Mouse (Mus musculus) embryonic facial prominence, embryonic 11.5 days (tissue): Measurements from ENCODE around the gene Hebp1. TPM values are rescaled to one million over a fixed set of nuclear protein-coding genes. Genes with fewer than 3 reads are reported as not detected.
A peak's percentile ranks its signal among the peaks of the same experiment; 100 is the strongest.

Experiments
- ATAC-seq: fragments of 200-750 bp; cut with Nextera tagmentation; replicated peaks from 2 replicates; pipeline ENCODE4 v1.8.0; 2017; ENCODE audit warnings: low read depth; ENCODE audit not compliant: insufficient number of reproducible peaks, low FRiP score, low TSS enrichment
- DNase-seq: peaks from one replicate; pipeline ENCODE4 v3.0.0-alpha.2; 2015; ENCODE audit warnings: low spot score
- H3K27ac ChIP-seq: fragments of 300-500 bp; sonication (generic); replicated peaks from 2 replicates; pipeline ENCODE4 v1.5.1; 2014; ENCODE audit warnings: mild to moderate bottlenecking, low read depth, low read length, control low read depth
- H3K27me3 ChIP-seq: fragments of 300-500 bp; sonication (generic); 2 replicates; pipeline ENCODE4 v1.6.1; 2014; ENCODE audit warnings: mild to moderate bottlenecking, low read length, moderate library complexity, mixed read lengths; ENCODE audit not compliant: control insufficient read depth, insufficient read depth
- H3K36me3 ChIP-seq: fragments of 300-500 bp; sonication (generic); replicated peaks from 2 replicates; pipeline ENCODE4 v1.6.1; 2014; ENCODE audit warnings: low read depth, mild to moderate bottlenecking, low read length, moderate library complexity, mixed read lengths; ENCODE audit not compliant: control insufficient read depth, insufficient read depth
- H3K4me1 ChIP-seq: fragments of 300-500 bp; sonication (generic); 2 replicates; pipeline ENCODE4 v1.6.1; 2014; ENCODE audit warnings: low read length, mixed read lengths; ENCODE audit not compliant: control insufficient read depth, insufficient read depth
- H3K4me2 ChIP-seq: fragments of 300-500 bp; sonication (generic); 2 replicates; pipeline ENCODE4 v1.6.1; 2014; ENCODE audit warnings: low read depth, mild to moderate bottlenecking, control low read depth, low read length, moderate library complexity
- H3K4me3 ChIP-seq: fragments of 300-500 bp; sonication (generic); 2 replicates; pipeline ENCODE4 v1.5.1; 2014; ENCODE audit warnings: low read depth, low read length, control low read depth
- H3K9ac ChIP-seq: fragments of 300-500 bp; sonication (generic); replicated peaks from 2 replicates; pipeline ENCODE4 v1.6.1; 2014; ENCODE audit warnings: mild to moderate bottlenecking, control low read depth, low read length
- H3K9me3 ChIP-seq: fragments of 300-500 bp; sonication (generic); replicated peaks from 2 replicates; pipeline ENCODE4 v1.6.1; 2016; ENCODE audit warnings: mild to moderate bottlenecking, low read length, inconsistent platforms, mixed read lengths; ENCODE audit not compliant: control insufficient read depth
- WGBS: fragments of 180-500 bp; shearing (Covaris S2); extraction: QIAGEN DNeasy Blood & Tissue Kit; methylation state at CpG from one replicate; pipeline ENCODE4 v1.1.7; 2014; 5-methylcytosine and 5-hydroxymethylcytosine counted together
- polyA plus RNA-seq: library from polyadenylated mRNA; unstranded; fragments of >200 nt; fragmentation: Nextera tagmentation; extraction: Ambion mirVana; gene quantifications from 2 replicates; pipeline ENCODE4 v1.2.1, GENCODE M21; 2014

Gene Hebp1
- polyA plus RNA-seq, 1 experiment from 2014 or later = 3.1 TPM

DNA sequence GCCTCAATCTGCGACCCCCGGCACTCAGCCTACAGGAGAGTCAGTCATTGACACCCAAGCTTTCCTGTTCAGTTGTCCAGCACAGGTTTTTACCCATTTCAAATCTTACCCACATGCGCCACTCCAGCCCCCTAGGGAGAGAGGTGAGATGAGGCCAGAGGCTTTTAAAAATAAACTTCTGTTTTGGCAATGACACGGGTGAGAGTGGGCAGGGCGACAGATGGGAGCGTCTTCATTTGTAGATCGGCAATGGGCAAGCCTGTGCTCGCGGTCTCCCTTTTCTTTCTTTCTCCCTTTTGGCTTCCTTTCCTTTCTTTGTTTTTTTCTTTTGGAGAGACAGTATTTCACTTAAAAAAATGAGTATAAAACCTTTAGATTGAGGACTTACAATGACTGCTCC, 64.3 kb downstream of the Hebp1 start:
- DNase-seq (no peak), ATAC-seq (no peak)
- H3K27ac ChIP-seq = no peak overlapping the region
- no peaks in the 10 kb centered on the region for H3K27me3 ChIP-seq
- no peaks in the 10 kb centered on the region for H3K4me1 ChIP-seq
- H3K9me3 ChIP-seq = no peaks in the 10 kb centered on the region
- no peak overlapping the region for H3K4me3 ChIP-seq
- H3K4me2 ChIP-seq = no peak overlapping the region
- 86% methylated on average over 9 of the region's 9 CpGs for WGBS
- no peak overlapping the region for H3K9ac ChIP-seq
- no peaks in the 10 kb centered on the region for H3K36me3 ChIP-seq

DNA sequence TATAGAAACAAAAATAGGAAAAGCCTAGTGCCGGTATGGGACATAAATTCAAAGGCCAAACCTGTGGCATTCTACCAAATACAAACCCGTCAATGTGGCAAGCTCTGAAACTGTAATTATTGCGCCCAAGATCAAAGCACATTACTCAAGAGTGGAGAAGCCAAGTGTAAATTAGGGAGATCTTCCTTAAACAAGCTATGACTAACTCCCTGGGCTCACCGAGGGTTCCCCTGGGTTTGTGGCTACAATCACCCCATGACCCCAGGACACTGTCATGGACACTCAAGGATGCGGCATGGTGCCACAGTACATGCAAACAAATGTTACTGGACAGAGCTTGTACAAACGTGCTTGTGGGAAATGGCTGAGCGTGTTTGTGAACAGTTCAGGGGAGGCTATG, 64.7 kb downstream of the Hebp1 start:
- no peaks in the 10 kb centered on the region for H3K27me3 ChIP-seq
- no peaks in the 10 kb centered on the region for H3K36me3 ChIP-seq
- no peaks in the 10 kb centered on the region for H3K9me3 ChIP-seq
- WGBS = 86% methylated on average over 7 of the region's 7 CpGs
- H3K9ac ChIP-seq = no peak overlapping the region
- H3K27ac ChIP-seq = no peak overlapping the region
- H3K4me3 ChIP-seq = no peak overlapping the region
- no peak overlapping the region for H3K4me2 ChIP-seq
- DNase-seq (no peak), ATAC-seq (no peak)
- H3K4me1 ChIP-seq = no peaks in the 10 kb centered on the region

DNA sequence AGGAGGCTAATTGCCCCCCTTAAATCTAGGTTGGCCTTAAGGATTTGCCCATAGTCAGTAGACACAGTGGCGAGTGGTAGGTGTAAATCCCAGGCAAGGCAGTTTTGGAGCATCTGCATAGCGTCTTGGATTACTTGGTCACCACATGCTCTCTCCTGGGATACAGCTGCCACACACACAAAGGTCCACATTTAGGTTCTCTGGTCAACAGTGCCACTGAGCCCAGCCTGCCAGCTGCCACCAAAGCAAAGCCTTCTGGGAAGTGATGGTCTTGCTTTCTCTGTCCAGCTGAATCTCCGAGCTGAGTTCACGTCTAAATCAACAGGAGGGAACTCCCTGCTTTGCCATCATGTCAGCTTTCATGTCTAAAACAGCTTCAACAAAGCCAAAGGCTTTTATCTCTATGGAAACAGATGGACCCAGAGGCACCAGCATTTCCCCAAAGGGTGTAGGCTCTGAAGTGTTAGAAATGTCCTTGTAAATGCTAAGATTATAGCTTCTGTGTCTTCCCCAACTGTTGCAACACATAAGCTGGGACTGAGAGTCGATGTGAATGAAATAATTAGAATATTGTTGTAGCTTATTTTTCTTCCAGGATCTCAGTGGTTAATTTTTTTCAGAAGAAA, 73.0 kb downstream of the Hebp1 start:
- H3K27me3 ChIP-seq = no peaks in the 10 kb centered on the region
- DNase-seq (no peak), ATAC-seq (no peak)

DNA sequence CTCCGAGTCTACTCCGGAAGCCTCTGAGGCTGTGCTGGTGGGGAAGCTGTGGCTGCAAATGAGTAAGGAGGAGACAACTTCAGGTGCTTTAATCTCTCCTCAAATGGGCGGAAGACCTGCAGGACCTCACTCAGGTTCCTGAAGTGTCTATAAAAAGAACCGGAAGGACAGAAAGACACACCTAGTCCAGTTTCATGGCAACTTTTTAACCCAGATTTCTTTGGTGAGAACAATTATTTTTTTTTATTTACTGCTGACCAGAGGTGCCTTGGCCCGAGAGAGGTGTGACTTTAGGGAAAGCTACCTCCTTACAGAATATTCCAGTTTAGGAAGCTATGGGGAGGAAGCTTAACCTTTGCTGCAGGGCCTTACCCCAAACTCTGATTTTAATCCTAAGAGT, 79.6 kb downstream of the Hebp1 start, which contains the start of gene Gprc5d:
Gene Gprc5d (minus strand): TSS at position 101 of the 400 bp plus-strand sequence.
- Histone ChIP-seq H3K9ac (no peak within 1 kb of the TSS), H3K9me3 (no peaks in the 10 kb centered on the region), H3K27ac (no peak within 1 kb of the TSS), H3K27me3 (no peaks in the 10 kb centered on the region), H3K4me3 (no peak within 1 kb of the TSS), H3K36me3 (no peaks in the 10 kb centered on the region), H3K4me2 (no peak within 1 kb of the TSS), H3K4me1 (no peaks in the 10 kb centered on the region)
- ATAC-seq (no peak), DNase-seq (no peak)
- 89% methylated on average over 5 of the region's 5 CpGs for WGBS

More for the DNA sequence above, 73.0 kb downstream of the Hebp1 start:
- no peaks in the 10 kb centered on the region for H3K9me3 ChIP-seq
- H3K4me2 ChIP-seq = no peak overlapping the region
- WGBS = 71% methylated on average over 5 of the region's 5 CpGs
- H3K4me1 ChIP-seq = no peaks in the 10 kb centered on the region
- no peak overlapping the region for H3K9ac ChIP-seq
- H3K36me3 ChIP-seq = no peaks in the 10 kb centered on the region
- H3K27ac ChIP-seq = no peak overlapping the region
- no peak overlapping the region for H3K4me3 ChIP-seq

DNA sequence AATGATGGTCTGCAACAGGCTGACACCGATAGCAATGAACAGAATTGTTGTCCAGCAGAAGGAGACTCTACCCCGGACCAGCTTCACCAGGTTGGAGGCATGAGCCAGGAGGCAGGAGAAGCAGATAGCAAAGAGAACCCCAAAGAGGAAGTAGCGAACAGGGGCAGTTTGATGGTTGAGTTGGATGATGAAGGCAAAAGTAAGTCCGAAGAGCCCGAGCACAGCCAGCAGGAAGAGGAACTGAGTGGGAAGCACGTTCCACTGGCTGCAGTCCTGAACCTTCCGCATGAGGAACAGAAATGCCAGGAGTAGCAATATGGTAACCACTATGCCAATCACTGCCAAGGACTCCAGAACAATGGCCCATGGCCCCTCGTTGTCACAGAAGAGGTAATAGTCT, 81.3 kb downstream of the Hebp1 start:
- Histone ChIP-seq H3K27me3 (no peaks in the 10 kb centered on the region), H3K4me3 (no peak overlapping the region), H3K36me3 (no peaks in the 10 kb centered on the region), H3K9ac (no peak overlapping the region), H3K4me2 (no peak overlapping the region), H3K4me1 (no peaks in the 10 kb centered on the region), H3K27ac (no peak overlapping the region), H3K9me3 (no peaks in the 10 kb centered on the region)
- ATAC-seq = no peak
- WGBS = 91% methylated on average over 8 of the region's 8 CpGs
- no peak for DNase-seq

DNA sequence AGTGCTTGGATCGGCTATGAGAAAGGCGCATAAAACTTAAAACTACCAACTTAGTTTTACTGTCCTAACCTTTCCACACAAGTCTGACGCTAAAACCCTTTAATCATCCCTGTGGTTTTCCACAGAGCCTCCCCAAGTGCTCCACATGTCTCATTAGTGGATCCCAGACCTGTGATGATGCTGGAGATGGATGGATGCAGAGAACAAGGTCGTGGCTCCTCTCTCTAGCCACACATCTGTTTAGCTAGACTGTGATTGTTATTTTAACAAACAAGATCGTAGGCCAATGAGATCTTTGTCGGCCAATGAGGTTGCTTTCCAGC, 84.7 kb downstream of the Hebp1 start:
- Histone ChIP-seq H3K36me3 (no peaks in the 10 kb centered on the region), H3K4me2 (no peak overlapping the region), H3K27ac (no peak overlapping the region), H3K4me3 (no peak overlapping the region), H3K27me3 (no peaks in the 10 kb centered on the region), H3K9ac (no peak overlapping the region), H3K9me3 (no peaks in the 10 kb centered on the region), H3K4me1 (no peaks in the 10 kb centered on the region)
- DNase-seq (no peak), ATAC-seq (no peak)
- 26% methylated on average over 6 of the region's 6 CpGs for WGBS

DNA sequence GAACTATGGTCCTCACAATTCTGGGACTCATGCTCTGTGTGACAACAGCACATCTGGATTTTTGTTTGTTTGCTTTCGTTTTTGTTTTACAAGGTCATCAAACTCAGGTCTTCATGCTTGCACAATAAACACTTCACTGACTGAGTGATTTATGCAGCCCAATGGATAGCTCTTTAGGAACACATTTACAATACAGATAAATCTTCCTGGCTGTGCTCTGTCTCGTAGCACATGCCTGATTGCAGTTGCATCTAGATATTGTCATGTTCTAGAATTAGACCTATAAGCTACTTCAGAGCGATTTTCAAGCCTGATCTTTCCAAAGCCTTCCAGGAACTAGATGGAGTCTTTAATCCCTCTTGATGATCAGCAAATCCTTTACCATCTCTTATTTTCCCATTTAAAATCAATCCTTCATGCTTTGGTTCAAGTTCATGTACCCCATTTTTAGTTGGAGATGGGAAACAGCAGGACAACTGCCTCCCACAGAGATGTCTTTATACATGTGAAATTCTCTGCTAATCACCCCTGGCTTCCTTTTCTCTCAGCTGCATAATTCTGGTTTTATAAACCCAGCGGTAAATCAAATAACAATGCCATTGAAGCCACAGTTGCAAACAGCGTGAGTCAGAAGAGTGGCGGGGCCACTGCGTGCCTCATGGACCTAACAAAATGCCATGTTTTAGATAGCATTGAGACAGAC, 85.3 kb downstream of the Hebp1 start:
- ATAC-seq = no peak
- peak; percentile 14 for DNase-seq

DNA sequence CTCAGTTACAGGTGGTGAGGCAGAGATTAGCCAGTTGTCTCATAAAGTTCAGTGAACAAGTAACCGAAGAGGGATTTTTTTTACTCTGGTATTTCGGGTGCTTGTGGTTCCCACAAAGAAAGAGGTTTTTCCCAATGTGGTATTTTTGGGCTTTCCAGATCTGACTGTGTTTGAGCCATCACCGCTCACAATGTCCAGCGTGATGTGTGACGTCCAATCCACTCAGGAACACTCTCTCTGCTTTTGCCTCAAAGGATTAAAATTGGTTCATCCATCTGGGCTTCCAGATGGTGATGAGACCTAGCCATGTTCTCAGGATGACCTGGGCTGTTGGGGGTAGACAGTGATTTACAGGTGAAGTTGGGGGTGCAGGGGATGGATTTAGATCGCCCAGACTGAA, 90.8 kb downstream of the Hebp1 start:
- Histone ChIP-seq H3K4me3 (no peak overlapping the region), H3K27ac (no peak overlapping the region), H3K36me3 (no peaks in the 10 kb centered on the region), H3K4me1 (no peaks in the 10 kb centered on the region), H3K4me2 (no peak overlapping the region), H3K9ac (no peak overlapping the region), H3K9me3 (no peaks in the 10 kb centered on the region), H3K27me3 (no peaks in the 10 kb centered on the region)
- ATAC-seq (no peak), DNase-seq (no peak)
- WGBS = 87% methylated on average over 6 of the region's 6 CpGs

More for the DNA sequence above, 85.3 kb downstream of the Hebp1 start:
- Histone ChIP-seq H3K9me3 (no peaks in the 10 kb centered on the region), H3K4me2 (no peak overlapping the region), H3K27ac (no peak overlapping the region), H3K9ac (no peak overlapping the region), H3K36me3 (no peaks in the 10 kb centered on the region), H3K4me1 (no peaks in the 10 kb centered on the region), H3K27me3 (no peaks in the 10 kb centered on the region), H3K4me3 (no peak overlapping the region)
- 29% methylated on average over 7 of the region's 7 CpGs for WGBS
